Mouse (Mus musculus) layer of hippocampus, adult 9-11 months (tissue): Measurements from ENCODE around the gene Ptafr.
A peak's percentile ranks its signal among the peaks of the same experiment; 100 is the strongest.
"Not testable (repeated sequence)": the region's sequence is repeated elsewhere in the genome, so short reads cannot be mapped to it uniquely, and the experiment has no call there.

Experiments
- DNase-seq: peaks from one replicate; pipeline ENCODE4 v3.0.0; 2022

The Ptafr gene

GRCm38 (mm10) chr4:132565089-132565747, 1.4 kb downstream of the Ptafr start:
- peak; percentile 26 for DNase-seq

DNA sequence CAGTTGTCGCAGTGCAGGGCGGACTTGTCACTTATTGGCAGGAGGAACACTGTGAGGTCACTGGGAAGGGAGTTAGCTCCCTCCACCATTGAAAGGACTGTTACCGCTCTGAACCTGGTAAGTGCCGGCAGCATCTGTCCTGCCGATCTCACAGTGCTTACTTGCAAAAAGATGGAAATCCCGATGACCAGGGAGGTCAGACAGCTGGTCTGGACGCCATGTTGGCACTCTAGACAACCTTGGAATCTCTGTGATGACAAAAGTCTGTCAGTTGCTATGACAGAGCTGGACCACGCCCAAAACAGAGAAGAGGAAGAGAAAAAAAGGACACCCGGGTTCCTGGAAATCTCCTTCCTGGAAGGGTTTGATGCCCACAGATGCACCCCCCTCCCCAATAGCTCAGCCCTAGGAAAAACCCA, 3.5 kb downstream of the Ptafr start:
- DNase-seq, result no peak

DNA sequence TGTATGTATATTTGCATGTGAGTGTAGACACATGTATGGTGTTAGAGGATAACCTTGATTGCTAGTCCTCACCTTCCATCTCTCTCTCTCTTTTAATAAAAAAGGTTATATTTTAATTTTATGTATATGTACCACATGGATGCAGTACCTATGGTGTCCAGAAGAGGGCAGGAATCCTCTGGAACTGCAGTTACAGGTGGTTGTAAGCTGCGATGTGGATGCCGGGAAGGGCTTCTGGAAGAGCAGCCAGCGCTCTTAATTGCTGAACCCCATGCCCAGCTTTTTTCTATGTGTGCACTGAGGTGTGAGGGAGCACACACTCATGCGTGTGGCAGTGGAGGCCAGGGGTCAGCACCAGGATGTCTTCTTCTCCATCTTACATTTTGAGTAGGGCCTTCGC, 5.2 kb downstream of the Ptafr start:
- no peak for DNase-seq

DNA sequence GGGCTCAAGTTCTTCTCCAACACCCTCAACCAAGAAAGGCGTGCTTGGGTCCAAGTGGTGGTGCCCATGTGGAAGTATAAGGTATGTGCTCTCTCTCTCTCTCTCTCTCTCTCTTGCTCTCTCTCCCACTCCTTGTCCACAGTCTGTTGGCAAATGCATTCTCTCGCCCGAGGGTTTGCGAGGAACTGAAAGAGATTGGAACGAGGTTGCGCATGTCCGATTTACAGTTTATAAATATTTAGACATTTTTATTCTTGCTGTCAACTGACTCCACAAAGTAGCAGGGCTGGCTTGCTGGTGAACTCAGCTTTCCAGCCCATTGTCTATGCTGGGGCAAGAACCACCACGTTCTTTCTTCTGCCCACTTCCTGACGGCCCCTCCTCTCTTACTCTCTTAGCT, 7.3 kb downstream of the Ptafr start:
- DNase-seq, result no peak

- DNase-seq, result no peak
These were observed 9.5 kb downstream of the Ptafr start for GRCm38 (mm10) chr4:132573327-132573726.

DNA sequence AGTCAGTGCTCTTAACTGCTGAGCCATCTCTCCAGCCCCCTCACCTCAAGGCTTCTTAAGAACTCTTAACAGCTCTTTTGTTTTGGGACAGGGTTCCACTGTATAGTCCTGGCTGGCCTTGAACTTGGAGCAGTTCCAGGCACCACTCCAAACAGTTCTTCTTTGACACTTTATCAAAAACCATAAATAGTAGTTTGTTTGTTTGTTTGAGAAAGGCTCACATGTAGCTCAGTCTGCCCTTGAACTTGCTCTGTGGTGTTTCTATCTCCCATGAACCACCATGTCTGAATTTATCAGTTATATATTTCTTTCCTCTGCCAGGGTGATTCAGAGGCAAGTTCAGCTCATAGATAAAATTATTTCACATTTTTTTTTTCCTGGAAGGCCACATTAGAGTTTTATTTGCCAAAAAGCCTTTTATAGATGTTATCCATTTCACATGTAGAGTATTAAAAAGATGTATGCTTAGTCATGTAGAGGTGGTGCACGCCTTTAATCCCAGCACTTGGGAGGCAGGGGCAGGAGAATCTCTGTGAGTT, 11.0 kb downstream of the Ptafr start:
- no peak for DNase-seq

DNA sequence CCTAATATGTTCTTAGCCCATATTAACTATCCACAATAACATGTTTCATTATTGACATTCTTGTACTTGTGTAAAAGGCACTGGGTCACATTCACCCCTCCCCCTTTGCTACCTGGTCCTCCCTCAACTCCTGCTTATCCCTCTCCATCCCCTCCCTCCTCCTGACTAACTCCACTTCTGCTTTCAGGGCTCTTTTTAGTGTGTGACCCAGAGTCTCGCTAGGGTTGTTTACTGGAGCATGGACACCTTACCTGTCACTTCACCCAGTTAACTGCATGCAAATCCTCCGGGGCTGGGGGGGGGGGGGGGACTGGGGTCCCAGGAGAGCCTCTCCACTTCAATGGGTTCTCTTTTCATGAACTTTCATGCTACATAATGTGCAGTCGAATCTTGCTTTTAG, 19.9 kb downstream of the Ptafr start:
- no peak for DNase-seq

GRCm38 (mm10) chr4:132584975-132585374, 21.1 kb downstream of the Ptafr start:
- no peak for DNase-seq

GRCm38 (mm10) chr4:132586282-132586681, 22.4 kb downstream of the Ptafr start:
- no peak for DNase-seq

GRCm38 (mm10) chr4:132588512-132588911, 24.6 kb downstream of the Ptafr start:
- no peak for DNase-seq

GRCm38 (mm10) chr4:132590642-132591041, 26.8 kb downstream of the Ptafr start:
- DNase-seq, result no peak

GRCm38 (mm10) chr4:132592958-132593357, 29.1 kb downstream of the Ptafr start:
- DNase-seq, result peak; percentile 69

DNA sequence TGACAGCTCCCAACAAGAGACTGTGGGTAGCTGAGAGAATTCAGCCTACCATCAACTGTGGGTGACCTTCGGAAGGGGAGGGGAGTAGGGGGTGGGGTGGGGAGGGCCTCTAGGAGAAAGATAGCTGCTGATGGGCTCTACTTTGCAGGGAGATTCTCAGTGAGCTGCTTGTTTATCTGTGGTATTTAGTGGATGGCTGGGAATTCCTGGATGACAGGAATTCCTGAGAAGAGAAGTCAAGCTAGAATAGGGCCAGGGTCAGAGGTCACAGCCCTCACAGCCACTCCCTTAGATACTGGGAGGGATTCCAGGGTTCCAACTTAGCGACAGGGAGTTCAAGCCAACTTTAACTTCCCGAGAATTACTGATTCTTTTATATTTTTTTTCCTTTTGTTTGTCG, 30.3 kb downstream of the Ptafr start:
- no peak for DNase-seq

DNA sequence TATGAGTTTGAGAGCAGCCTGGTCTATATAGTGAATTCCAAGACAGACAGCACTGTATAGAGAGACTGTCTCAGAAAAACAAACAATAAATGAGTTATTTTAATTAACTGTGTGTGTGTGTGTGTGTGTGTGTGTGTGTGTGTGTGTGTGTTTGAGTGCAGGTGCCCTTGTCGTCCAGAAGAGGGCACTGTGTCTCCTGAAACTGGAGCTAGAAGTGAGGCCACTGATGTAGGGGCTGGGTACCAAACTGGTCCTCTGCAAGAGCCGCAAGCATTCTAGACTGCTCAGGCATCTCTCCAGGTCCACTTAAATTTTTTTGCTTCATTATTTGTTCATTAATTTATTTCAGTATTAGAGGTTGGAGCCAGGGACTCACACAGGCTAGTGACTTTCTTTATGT, 35.0 kb downstream of the Ptafr start:
- DNase-seq, result no peak

DNA sequence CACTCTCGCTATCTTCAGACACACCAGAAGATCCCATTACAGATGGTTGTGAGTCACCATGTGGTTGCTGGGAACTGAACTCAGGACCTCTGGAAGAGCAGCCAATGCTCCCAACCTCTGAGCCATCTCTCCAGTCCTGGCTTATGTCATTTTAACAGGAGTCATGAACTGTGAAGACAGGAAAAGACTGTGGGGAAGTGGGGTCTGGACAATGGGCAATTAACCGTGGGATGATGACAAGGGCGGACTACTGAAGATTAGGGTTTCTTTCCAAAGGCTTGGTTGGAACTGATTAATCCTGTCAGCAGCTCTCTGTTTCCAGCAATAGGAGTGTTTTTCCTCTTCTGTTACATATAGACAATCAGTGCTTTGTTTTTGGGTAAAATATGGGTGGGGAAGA, 35.9 kb downstream of the Ptafr start:
- DNase-seq, result no peak

- peak; percentile 34 for DNase-seq
These were observed 36.6 kb downstream of the Ptafr start for GRCm38 (mm10) chr4:132600465-132600864.

DNA sequence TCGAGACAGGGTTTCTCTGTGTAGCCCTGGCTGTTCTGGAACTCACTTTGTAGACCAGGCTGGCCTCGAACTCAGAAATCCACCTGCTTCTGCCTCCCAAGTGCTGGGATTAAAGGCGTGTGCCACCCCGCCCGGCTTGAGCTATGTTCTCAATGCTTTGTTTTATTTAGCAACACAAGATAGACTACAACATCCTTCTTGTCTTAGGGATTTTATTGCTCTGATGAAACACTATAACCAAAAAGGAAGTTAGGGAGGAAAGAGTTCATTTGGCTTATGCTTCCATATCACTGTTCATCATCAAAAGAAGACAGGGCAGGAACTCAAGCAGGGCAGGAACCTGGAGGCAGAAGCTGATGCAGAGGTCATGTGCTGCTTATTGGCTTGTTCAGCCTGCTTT, 37.4 kb downstream of the Ptafr start:
- DNase-seq, result not testable (repeated sequence)

GRCm38 (mm10) chr4:132603468-132603867, 39.6 kb downstream of the Ptafr start:
- no peak for DNase-seq

DNA sequence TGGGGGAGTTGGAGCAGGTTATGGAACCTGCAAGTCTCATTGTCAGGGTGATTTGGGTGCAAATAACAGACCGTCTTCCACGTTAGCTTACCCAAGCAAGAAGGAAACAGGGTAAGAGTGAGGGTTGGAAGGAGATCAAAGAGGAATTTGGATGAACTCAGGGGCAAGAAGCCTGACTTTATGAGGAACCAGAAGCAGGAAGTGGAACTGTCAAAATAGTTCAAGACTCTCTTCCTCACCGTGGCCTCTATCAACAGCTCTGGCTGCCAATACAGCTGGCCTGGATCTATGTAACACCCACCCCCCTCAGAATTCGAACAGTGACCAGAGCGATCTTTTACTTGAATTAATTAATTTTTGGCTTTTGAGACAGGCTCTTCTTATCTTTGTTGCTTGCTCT, 41.9 kb downstream of the Ptafr start:
- DNase-seq, result peak; percentile 42

- no peak for DNase-seq
These were observed 44.3 kb downstream of the Ptafr start for GRCm38 (mm10) chr4:132608147-132608546.

DNA sequence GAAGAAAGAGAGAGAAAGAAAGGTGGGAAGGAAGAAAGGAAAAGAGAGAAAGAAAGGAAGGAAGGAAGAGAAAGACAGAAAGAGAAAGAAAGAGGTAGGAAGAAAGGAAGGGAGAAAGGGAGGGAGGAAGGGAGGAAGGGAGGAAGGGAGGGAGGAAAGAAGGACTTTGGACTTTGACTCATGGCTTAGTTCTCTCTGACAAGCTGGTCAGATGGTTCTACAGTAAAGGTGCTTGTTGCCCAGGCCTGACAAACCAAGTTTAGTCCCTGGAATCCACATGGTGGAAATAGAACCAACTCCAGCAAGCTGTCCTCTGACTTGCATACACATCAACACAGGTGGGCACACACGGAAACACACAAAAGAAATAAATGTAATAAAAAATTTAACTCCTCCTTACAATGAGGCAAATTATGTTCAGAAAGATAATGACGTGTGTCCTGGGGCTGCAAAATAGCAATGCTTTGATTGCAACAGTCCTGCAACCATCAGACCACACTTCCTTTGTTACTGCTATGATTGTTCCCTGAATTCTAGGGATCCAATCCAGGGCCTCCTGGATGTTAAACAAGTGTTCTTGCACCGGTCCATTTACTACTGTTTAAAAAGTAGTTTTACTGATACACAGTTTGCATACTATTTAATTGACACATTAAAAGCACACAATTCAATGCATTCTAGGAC, 46.6 kb downstream of the Ptafr start:
- no peak for DNase-seq

DNA sequence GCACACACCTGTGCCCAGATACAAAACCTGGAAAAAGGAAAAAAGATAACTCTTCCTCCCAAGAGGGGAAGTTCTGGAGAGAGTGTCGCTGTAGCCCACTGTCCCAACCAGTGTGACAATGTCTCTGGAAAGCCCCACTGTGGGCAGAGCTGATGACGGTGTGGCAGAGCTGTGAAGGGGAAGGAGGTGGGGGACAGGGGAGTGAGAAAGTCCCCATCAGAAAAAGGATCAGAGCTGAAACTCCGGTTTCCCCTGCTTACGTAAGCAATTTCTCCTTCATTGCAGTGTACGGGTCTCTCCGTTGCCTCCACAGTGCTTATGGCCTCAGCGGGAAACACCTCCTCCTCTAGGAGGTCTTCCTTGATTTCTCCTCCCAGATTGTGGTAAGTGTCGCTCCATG, 47.5 kb downstream of the Ptafr start:
- DNase-seq, result no peak

GRCm38 (mm10) chr4:132617873-132618272, 54.0 kb downstream of the Ptafr start:
- DNase-seq, result peak; percentile 73

DNA sequence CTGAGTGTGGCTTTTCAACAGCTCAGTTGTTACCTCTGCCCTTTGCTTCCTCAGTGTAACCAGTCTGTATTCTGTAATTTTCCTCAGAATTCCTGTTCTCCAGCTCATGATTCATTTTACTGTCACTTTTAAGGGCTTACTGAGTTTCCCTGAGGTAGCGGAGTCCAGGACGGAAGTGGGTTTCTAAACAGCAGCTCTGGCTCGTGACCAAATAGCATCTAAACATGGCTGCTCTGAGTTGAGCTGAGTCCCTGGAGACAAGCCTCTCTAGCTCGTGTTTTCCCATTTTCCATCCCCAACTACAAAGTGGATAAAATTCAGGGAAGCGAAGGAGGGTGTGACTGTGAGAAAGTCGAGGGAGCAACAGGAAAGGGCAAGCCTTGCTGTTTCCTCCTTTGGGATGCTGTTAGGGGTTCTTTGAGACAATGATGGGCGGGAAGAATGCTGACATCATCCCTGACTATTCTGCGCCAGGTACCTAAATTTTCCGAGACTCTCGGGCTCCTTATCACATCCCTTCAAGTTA, 55.0 kb downstream of the Ptafr start:
- DNase-seq, result no peak
